Mouse (Mus musculus): ENCODE measurements around the gene Stk40. TPM values are rescaled to one million over a fixed set of nuclear protein-coding genes. Genes with fewer than 3 reads are reported as not detected.

Gene Stk40
- polyA plus RNA-seq, 1 experiment from 2014 or later = 14.6 TPM

GRCm38 (mm10) chr4:126102061-126102841 lies 1.5 kb upstream of the Stk40 start:
- TF ChIP-seq CTCF (IDR thresholded peaks at IDR 0.05; ENCODE audit: low read depth) = no peak
- peak overlapping the region; percentile 45 for H3K9ac ChIP-seq (ENCODE audit: low read depth, low read length)
- H3K4me1 ChIP-seq (replicated peaks; ENCODE audit: control insufficient read depth, insufficient read depth, low read length) = peaks cover 9% of the 10 kb centered on the region; the same call in 1 of the 2 replicates
- H3K9me3 ChIP-seq (ENCODE audit: control insufficient read depth) = no peaks in the 10 kb centered on the region
- WGBS = 41% methylated on average over 7 of the region's 7 CpGs
- peak overlapping the region; percentile 89 for H3K27ac ChIP-seq (ENCODE audit: low read depth, low read length)
- H3K4me3 ChIP-seq (ENCODE audit: low read depth, low read length) = 0 out of 2 replicates have a peak overlapping the region, but pooled peaks have one; percentile 98
- no peaks in the 10 kb centered on the region for H3K27me3 ChIP-seq (replicated peaks; ENCODE audit: control insufficient read depth, insufficient read depth, low read length)
- H3K36me3 ChIP-seq (ENCODE audit: control insufficient read depth, insufficient read depth) = peaks cover 11% of the 10 kb centered on the region; the same call in 1 of the 2 replicates
- H3K4me2 ChIP-seq (replicated peaks; ENCODE audit: low read depth) = peak overlapping the region; percentile 71
- ATAC-seq = no peak

GRCm38 (mm10) chr4:126103057-126103581 lies 638 bp upstream of the Stk40 start:
- Histone ChIP-seq H3K4me2 (replicated peaks; ENCODE audit: low read depth) (peak overlapping the region; percentile 71), H3K4me3 (ENCODE audit: low read depth, low read length) (peak overlapping the region; percentile 98), H3K4me1 (replicated peaks; ENCODE audit: control insufficient read depth, insufficient read depth, low read length) (peaks cover 7% of the 10 kb centered on the region), H3K9me3 (ENCODE audit: control insufficient read depth) (no peaks in the 10 kb centered on the region), H3K36me3 (ENCODE audit: control insufficient read depth, insufficient read depth) (peaks cover 6% of the 10 kb centered on the region; the same call in 1 of the 2 replicates), H3K27ac (ENCODE audit: low read depth, low read length) (peak overlapping the region; percentile 89), H3K9ac (ENCODE audit: low read depth, low read length) (peak overlapping the region; percentile 45), H3K27me3 (replicated peaks; ENCODE audit: control insufficient read depth, insufficient read depth, low read length) (no peaks in the 10 kb centered on the region)
- ATAC-seq = peak; percentile 87
- WGBS = under 1% methylated on average over 15 of the region's 15 CpGs
- TF ChIP-seq CTCF (IDR thresholded peaks at IDR 0.05; ENCODE audit: low read depth) = no peak

- peak overlapping the region; percentile 89 for H3K27ac ChIP-seq (ENCODE audit: low read depth, low read length)
- peak overlapping the region; percentile 92 for H3K9ac ChIP-seq (ENCODE audit: low read depth, low read length)
- WGBS = 2% methylated on average over 34 of the region's 34 CpGs
- peak; percentile 34 for ATAC-seq
- no peaks in the 10 kb centered on the region for H3K27me3 ChIP-seq (replicated peaks; ENCODE audit: control insufficient read depth, insufficient read depth, low read length)
- H3K36me3 ChIP-seq (ENCODE audit: control insufficient read depth, insufficient read depth) = no peaks in the 10 kb centered on the region
- no peak for TF ChIP-seq CTCF (IDR thresholded peaks at IDR 0.05; ENCODE audit: low read depth)
- H3K4me2 ChIP-seq (replicated peaks; ENCODE audit: low read depth) = peak overlapping the region; percentile 71
- peaks cover 14% of the 10 kb centered on the region for H3K4me1 ChIP-seq (replicated peaks; ENCODE audit: control insufficient read depth, insufficient read depth, low read length)
- H3K9me3 ChIP-seq (ENCODE audit: control insufficient read depth) = no peaks in the 10 kb centered on the region
- H3K4me3 ChIP-seq (ENCODE audit: low read depth, low read length) = peak overlapping the region; percentile 98
Observed at GRCm38 (mm10) chr4:126104261-126105075, 711 bp downstream of the Stk40 start.

- Histone ChIP-seq H3K36me3 (ENCODE audit: control insufficient read depth, insufficient read depth) (no peaks in the 10 kb centered on the region), H3K9me3 (ENCODE audit: control insufficient read depth) (no peaks in the 10 kb centered on the region), H3K4me2 (replicated peaks; ENCODE audit: low read depth) (peak overlapping the region; percentile 71), H3K4me1 (replicated peaks; ENCODE audit: control insufficient read depth, insufficient read depth, low read length) (peaks cover 15% of the 10 kb centered on the region), H3K4me3 (ENCODE audit: low read depth, low read length) (peak overlapping the region; percentile 98), H3K27ac (ENCODE audit: low read depth, low read length) (no peak overlapping the region; the same call in 1 of the 2 replicates), H3K27me3 (replicated peaks; ENCODE audit: control insufficient read depth, insufficient read depth, low read length) (no peaks in the 10 kb centered on the region), H3K9ac (ENCODE audit: low read depth, low read length) (no peak overlapping the region)
- 64% methylated on average over 7 of the region's 7 CpGs for WGBS
- no peak for TF ChIP-seq CTCF (IDR thresholded peaks at IDR 0.05; ENCODE audit: low read depth)
- no peak for ATAC-seq
Observed at GRCm38 (mm10) chr4:126105131-126105783, 1.5 kb downstream of the Stk40 start.

GRCm38 (mm10) chr4:126108061-126108740 lies 4.4 kb downstream of the Stk40 start:
- Histone ChIP-seq H3K9ac (ENCODE audit: low read depth, low read length) (0 out of 2 replicates have a peak overlapping the region, but pooled peaks have one; percentile 11), H3K4me2 (replicated peaks; ENCODE audit: low read depth) (no peak overlapping the region), H3K27ac (ENCODE audit: low read depth, low read length) (no peak overlapping the region), H3K4me3 (ENCODE audit: low read depth, low read length) (no peak overlapping the region), H3K27me3 (replicated peaks; ENCODE audit: control insufficient read depth, insufficient read depth, low read length) (no peaks in the 10 kb centered on the region), H3K9me3 (ENCODE audit: control insufficient read depth) (no peaks in the 10 kb centered on the region), H3K4me1 (replicated peaks; ENCODE audit: control insufficient read depth, insufficient read depth, low read length) (peaks cover 20% of the 10 kb centered on the region), H3K36me3 (ENCODE audit: control insufficient read depth, insufficient read depth) (no peaks in the 10 kb centered on the region)
- 63% methylated on average over 8 of the region's 8 CpGs for WGBS
- ATAC-seq = no peak
- TF ChIP-seq CTCF (IDR thresholded peaks at IDR 0.05; ENCODE audit: low read depth) = no peak
